Mouse (Mus musculus) cerebellum, adult 9-11 months (tissue): ENCODE measurements around the gene Trim31.
A peak's percentile ranks its signal among the peaks of the same experiment; 100 is the strongest.

Source experiments
- DNase-seq: peaks from one replicate; pipeline ENCODE4 v3.0.0; 2022

Gene Trim31

DNA sequence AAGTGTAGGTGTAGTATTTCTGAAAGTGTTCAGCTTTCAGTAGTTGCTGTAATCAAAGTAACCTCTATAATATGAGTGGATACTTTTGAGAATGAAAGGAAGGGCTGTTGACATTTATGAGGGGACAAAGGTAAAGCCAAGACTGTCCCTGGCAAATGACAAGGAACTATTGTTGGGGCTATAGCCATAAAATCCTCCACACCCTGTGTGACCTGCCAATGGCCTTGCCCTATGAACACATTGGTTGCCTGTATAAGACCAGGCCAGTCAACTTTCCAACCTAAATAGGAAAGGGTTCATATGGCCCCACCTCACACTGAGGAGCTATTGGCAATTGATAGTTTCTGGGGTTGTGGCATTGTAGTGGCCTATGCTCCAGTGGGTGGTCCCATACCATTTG lies 853 bp upstream of the Trim31 start:
- DNase-seq, result no peak

DNA sequence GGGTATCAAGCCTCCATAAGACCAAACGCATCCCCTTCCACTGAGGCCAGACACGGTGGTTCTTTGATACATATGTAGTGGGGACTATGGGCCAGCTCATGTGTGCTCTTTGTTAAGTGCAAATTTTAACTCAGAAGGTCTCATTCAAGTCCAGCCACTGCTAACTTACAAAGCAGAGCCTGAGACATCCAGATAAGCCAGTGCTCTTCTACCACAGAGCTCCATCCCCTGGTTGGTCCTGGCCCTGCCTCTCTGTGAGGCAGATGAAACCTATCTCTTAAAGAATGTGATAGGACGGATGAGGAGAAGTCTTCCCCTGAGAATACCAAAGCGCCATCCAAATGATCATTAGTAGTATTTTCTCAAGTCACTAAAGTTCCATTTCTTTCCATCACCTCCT lies 1.5 kb downstream of the Trim31 start:
- no peak for DNase-seq

DNA sequence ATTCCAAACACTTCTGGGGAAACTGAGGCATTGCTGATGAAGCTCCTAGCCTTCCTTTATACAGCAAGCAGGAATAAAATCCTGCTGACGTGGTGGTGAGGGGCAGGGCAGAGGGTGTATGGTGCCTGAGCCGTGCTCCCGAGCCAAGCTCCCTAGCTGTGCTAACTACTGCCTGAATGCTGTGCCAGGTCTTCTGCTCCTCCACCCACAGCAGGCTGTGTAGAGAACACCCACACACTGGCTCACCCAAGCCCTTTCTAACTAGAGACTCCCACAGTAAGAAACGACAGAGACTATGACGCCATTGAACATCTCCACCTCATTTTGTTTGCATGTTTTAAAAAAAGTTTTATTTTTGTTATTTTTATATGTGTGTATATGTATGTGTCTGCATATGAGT lies 2.1 kb downstream of the Trim31 start:
- DNase-seq, result no peak

DNA sequence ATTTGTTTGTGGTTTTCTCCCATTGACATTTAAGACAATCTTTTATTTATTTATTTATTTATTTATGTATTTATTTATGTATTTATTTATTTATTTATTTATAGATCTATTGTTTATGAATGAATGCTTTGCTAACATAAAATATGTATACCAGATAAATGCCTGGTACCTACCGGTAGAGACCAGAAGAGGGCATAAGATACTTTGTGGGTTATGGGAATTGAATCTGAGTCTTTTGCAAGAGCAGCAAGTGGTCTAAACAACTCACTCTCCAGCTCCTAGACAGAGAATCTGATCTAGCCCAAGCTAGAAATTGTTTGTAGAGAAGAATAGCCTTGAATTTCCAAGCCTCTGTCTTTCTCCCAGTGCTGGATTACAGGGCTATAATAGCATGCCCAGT lies 2.8 kb downstream of the Trim31 start:
- no peak for DNase-seq

DNA sequence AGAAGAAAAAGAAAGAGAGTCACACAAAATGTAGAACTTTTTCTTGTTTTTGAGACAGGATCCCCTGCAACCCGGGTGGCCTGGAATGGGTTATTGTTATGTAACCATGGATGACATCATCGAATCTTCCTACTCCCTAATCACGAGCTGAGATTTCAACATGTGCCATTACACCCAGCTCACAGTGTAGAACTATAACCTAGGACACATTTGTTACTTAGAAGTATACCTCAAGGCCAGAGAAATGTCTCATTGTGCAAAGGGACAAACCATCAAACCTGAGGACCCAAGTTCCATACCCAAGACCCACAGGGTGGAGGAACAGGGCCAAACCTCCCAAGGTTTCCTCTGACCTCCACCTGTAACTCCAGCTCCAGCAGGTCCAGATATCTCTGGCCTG lies 5.7 kb downstream of the Trim31 start:
- no peak for DNase-seq

DNA sequence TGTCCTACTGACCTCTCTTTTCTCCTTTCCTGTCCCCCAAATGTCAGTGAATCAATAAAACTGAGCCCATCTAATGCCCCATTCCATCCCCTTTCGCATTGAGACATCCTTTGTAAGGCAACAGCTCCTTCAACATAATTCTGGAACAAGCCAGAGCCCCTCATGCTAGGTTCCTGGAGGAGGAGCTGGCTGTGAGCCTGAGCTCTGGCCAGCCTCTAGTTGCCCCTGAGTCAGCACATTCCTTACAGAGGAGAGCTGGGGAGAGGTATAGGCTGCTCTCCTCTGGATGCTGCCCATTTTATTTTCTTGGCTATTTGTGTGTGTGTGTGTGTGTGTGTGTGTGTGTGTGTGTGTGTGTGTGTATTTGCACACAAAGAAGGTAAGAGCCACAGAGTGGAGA lies 10.3 kb downstream of the Trim31 start:
- DNase-seq, result no peak

DNA sequence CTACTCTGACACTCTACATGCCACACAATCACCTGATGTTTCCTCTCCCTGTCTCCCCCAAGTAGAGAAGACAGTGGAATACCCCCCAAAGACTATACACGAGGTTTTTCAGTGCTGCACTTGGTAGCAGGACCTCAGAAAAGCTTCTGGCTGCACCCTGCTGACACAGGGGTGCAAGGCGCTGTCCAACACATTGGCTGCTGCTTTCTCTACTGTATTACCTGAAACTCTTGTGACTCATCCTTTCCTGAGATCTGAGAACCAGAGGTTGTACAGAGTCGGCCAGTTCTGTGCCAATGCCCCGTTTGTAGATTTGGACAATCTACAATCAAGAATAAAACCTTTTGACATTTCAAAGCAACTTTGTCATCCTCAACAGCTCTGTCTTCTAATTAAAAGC lies 11.9 kb downstream of the Trim31 start:
- no peak for DNase-seq

DNA sequence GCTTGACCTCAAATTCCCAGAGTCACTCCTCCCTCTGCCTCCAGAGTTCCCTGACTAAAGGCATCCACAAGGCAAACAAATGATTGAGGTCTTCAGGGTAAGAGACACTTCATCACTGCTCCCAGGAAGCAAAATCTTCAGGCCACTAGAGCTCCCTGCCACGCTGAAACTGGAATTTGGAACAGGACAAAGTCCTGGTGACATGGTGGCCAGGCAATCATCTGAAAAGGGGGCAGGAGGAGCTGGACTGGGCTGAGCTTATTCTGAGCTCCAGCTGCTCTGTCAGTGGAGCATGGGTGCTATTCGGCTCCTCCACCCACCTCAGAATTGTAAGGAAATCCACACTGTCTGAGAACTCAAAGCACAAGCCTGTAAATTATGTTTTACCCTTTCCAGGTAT lies 14.1 kb downstream of the Trim31 start:
- DNase-seq, result no peak

DNA sequence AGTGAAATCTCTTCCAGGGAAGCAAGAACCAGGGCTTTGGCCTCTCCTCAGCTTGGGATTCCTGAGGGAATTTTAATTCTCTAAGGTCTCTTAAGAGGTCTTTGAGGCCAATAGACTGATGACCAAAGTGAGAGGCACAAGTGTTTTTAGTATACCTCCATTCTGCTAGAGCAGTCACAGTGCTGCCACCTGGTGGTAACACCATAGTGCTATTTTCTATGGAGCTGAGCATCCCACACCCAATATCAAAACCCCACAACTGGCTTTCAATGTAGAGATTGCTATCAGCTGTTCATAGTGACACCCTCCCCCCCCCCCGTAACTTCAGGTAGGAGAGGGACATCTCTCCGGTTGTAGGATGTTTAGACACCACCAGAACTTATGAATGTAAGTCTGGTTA lies 16.2 kb downstream of the Trim31 start:
- DNase-seq, result peak; percentile 61

DNA sequence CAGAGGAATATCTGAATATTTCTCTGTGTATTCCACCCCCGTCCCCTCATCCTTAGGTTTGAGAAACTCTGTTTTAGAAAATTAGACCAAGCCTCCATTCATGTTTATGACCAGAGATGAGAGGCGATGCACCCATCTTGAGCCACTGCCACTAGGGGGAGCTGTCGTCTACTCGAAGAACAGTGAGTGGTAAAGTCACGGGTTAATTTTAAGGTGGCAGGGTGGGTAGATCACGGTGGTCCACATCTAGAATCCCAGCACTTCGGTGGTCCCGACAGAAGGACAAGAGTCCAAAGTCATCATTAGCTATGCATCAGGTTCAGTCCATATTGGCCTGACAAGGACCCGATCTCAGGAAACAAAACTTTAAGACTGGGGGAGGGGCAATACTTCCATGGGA lies 17.2 kb downstream of the Trim31 start:
- peak; percentile 39 for DNase-seq

DNA sequence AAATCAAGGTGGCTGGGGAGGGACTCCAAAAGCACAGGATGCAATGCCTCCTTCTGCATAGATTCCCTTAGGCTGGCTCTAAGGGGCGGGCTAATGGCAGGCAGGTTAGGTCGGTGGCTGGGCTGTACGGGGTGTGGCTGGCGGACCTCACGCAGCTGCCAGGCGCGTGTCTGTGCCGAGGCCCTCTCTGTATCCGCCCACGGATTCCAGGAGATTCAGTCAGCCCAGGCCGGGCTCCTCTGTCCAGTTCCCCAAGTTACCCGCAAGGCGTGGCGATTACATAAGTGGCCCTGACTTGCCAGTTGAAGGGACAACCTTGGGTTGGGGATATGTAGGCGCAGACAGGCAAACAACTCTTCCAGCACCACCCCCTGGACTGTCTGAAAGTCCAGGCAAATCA lies 22.3 kb downstream of the Trim31 start:
- DNase-seq, result no peak

DNA sequence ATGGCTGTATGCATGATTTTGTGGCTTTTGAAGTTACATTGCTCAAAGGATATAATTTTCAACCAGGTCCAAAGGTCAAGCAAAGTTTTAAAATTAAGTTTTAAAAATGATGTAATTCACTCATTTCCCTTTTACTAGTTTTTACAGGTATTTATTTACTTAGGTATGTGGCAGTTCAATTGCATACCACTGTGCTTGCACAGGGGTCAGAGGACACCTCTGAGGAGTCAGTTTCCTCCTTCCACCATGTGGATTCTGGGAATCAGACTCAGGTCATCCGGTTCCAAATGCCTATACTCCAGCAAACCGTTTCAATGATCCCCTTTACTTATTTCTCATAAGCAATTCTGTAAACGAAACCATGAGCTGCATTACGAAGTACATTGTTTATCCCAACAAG lies 24.8 kb downstream of the Trim31 start:
- DNase-seq, result no peak

DNA sequence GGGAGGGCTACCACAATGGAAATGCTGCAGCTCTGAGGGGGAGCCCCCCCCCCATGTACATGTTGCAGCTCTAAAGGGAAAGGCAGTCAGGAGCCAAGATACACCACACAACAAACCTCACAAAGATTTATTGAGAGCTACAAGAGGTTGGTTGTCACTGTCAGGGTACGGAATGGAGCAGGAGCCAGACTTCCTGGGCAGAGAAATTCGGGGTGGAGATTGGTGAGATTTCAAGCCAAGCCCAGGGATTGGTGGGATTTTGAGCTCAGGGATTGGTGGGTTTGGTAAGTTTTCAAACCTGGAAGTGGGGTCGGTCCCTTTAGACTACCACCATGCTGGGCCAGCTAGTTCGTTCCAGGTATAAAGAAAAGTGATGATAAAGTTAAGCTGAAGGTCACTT lies 25.6 kb downstream of the Trim31 start:
- DNase-seq, result no peak

DNA sequence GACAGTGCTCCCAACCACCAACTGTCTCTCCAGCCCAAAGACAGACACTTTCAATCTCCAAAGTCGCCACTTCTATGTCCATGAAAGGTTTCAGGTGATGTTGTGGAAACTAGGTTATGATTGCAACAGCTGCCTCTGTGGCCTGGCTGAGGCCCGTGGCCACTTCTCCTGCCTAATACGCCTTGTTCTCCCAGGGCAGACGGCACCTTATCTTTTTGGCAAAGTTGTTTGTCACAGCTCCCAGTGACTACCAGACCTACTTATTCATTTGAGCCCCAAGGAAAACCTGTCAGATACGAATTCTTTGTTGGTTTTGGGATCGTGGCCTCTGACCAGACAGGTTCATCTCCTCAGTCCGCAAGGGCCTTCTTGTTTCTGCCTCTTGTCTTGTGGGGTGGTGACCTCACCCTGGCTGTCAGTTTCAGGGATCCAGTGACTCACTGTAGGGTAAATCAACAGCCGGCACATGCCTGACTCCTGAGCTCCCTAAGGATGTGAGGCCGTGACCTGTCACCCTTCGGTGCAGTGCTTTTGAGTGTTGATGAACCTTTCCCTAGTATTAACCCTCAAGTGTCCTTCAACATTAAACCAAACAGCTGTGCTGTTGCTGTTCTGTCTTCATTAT lies 29.7 kb downstream of the Trim31 start:
- DNase-seq, result no peak

DNA sequence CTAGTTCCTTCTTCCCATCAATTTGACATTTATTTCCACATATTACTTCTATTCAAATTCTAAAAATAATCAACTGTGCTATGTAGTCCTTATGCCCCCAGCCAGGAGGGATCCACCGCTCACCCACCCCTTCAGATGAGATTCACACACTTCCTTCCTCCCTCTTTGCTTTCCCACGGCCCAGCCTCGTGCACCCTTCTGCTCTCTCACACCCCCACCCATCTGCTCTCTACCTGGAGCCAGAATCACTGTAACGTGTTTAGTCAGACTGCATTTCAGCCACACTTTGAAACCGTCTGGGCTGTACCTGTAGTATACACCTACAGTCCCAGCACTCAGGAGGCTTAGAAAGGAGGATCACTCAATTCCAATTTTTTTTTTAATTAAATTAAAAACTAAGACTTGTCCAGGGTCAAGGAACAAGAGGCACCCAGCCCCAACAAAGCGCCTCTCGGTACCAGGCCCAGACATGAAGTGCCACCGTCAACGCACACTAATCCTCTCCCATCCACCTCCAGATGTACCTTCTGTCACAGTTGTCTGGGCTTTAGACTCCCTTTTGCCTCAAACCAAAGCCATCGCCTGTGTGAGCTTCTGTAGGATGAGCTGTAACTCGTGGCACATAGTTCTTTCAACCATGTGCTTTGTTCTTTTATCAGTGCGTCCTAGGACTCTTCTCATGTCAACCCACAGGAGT lies 31.5 kb downstream of the Trim31 start:
- DNase-seq, result no peak

DNA sequence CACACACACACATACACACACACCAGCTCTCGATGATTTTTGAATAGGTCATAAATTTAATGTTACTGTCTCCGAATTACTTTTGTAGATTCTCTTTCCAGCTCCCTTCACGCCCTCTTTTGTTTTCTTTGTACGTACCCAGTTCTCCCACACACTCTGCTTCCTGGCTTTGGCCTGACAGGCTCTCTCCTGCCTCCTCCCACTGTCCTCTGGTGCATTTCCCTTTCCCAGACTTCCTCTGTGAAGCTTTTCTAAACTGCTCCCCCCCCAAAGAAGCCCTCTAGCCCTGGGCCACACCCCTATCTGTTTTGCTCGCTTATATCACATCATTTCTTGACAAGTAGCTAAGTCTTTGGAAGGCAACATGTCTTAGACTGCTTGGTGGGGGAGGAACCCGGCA lies 32.3 kb downstream of the Trim31 start:
- DNase-seq, result no peak

DNA sequence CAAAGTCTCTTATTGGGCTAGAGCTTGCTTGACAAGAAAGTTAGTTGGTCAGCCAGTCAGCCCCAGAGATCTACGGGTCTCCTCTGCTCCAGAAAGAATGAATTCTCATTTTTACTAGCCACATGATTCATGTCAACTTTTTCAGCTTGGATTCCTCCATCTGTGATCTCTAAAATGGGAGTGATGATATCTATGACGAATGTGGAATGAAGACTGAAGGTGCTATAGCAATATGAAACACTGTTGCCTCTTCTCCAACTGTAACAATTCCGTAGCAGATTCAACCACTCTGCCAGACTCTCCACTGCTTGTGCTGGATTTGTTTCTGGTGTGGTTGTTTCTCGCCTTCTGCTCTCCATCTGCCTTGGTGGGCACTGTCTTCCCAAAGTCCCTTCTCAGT lies 33.2 kb downstream of the Trim31 start:
- no peak for DNase-seq

DNA sequence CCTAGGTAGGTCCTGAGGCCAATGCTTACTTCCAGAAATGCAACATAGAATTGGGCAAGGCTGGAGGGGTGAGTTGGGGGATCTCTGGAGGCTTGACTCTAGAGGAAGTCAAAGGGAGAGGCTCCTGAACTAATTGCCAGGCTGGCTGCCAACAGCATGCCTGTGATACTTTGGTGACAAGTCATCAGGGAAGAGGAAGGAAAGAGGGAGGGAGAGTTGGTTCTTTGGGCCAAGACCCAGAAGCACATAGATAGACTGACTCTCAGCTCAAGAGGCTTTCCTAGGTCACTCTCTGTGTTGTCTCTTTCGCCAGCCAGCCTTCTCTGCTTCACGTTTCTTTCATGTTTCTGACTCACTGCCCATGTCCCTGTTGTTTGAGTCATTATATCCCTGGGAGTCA lies 33.9 kb downstream of the Trim31 start:
- DNase-seq, result no peak

DNA sequence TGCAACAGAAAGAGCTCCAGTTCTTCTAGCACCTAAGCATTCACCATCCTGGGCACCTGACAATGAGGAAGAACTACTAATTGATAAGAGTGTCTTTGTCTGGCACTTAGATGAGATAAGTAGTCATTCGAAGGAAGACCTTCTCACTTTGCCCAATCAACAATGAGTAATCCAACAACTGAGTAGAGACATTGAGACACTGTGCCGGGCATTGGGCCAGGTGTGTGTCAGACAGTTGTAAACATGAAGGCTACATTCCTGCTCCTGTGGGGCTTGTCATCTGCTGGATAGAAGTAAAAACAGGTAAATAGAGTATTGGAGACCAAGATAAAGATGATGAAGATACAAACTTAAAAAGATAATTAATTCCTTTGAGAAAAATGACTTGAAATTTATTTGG lies 40.1 kb downstream of the Trim31 start:
- no peak for DNase-seq

DNA sequence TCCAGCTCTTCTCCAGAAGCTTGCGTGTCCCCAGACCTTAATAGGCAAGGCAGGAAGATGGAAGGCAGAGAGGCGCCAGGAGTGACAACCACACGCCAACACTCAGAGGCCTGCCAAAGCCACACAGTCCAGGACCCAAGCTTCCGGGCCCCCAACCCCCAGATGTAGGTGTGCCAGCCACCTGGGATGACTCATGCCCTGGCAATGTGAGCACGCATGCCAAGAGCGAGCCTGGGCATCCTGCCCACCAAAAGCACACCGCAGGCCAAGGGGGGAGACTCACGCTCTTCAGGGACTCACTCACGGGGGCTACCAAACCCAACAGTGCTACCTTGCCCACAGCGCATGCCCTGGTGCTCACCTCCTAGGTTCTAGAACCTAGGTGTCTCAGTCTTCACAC lies 44.5 kb downstream of the Trim31 start:
- peak; percentile 89 for DNase-seq

DNA sequence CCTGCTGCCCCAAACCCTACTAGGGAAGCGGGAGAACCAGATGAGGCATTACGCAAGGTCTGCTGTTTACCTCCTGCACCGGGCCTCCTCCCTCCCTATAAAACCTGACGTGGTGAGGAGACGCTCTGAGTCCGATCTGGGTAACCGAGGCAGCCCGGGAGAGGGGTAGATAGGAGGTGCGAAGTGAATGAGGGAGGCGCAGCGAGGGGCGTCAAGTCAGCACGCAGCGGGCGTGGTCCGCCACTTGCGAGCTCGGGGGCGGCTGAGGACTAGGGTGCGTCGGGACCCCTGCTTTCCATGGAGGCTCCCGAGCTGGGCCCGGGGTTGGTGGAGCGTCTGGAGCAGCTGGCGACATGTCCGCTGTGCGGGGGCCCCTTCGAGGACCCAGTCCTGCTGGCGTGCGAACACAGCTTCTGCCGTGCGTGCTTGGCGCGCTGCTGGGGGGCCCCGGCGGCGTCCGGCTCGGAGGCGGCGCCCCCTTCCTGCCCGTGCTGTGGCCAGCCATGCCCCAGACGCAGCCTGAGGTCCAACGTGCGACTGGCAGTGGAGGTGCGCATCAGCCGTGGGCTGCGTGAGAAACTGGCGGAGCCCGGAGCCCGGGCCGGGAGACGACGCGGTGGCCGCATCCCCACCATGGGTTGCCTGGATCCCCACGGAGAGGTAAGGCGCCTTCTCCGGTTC lies 45.0 kb downstream of the Trim31 start, which contains the start of gene Rnf39:
Gene Rnf39 (plus strand): TSS at position 128 of the 681 bp plus-strand sequence.
- DNase-seq, result no peak

DNA sequence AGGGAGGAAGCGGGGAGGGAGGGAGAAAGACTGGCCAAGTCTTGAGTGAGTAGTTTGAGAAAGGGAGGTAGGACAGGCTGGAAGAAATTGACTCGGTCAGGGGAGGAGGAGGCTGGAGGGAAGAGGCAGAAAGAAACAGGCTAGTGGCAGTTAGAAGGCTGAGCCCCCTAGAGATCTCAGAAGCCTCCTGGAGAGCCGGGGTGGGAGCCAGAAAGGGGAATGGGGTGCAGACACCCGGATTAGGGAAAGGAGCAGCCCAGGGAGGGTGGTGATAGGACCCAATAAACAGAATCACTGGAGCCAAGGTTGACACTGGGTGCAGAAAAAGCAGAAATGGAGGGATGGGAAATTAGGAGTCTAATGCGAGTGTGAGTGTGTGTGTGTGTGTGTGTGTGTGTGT lies 45.8 kb downstream of the Trim31 start:
- DNase-seq, result peak; percentile 52

DNA sequence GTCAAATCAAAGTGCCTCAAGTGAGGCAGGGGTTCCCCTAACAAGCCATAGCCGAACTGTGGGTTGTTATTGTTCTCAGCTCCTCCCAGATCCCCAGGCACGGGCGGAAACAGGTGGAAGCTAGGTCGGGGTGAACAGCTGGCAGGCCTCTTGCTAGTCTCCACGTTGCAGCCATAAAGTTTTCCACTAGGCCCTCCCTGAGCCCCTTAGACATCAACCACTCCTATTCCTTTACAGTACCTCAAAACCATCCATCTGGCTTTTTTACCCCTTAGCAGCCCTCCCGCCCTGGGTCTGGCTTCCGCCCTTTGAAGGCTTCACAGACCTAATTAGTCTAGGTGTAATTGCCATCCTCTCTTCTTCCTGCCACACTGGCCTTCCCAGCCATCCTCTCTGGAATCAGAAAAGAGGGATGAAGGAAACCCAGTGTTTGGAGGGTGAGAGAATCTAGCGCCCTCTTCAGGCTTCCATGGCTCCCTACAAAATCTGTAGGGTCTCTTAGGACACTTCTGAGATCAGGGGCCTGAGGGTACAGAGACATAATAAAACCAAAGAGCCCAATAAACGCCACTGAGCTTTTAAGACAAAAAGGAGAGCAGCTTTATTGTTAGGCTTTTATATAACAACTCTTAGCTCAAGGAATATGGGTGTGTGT lies 46.3 kb downstream of the Trim31 start:
- peak; percentile 63 for DNase-seq
